Mouse (Mus musculus) embryonic fibroblast, embryonic 13.5 days (primary cell): ENCODE measurements around the gene Terb1.

Experiments
- CTCF ChIP-seq: IDR thresholded peaks from 2 replicates; pipeline ENCODE4 v1.5.1; 2011; ENCODE audit warnings: mild to moderate bottlenecking, control low read depth, low read length, moderate library complexity, borderline replicate concordance; ENCODE audit not compliant: insufficient read depth
- POLR2A ChIP-seq: IDR thresholded peaks from 2 replicates; pipeline ENCODE4 v1.6.1; 2011; ENCODE audit warnings: low read depth, mild to moderate bottlenecking, control low read depth, low read length, moderate library complexity

- TF ChIP-seq CTCF (no peak), POLR2A (no peak)
Observed at GRCm38 (mm10) chr8:104452177-104452576, 57.5 kb downstream of the Terb1 start.
